Mouse (Mus musculus): Measurements from ENCODE around the gene Fbxo39. TPM values are rescaled to one million over a fixed set of nuclear protein-coding genes. Genes with fewer than 3 reads are reported as not detected.

The Fbxo39 gene
- polyA plus RNA-seq, 1 experiment from 2014 or later: not detected

DNA sequence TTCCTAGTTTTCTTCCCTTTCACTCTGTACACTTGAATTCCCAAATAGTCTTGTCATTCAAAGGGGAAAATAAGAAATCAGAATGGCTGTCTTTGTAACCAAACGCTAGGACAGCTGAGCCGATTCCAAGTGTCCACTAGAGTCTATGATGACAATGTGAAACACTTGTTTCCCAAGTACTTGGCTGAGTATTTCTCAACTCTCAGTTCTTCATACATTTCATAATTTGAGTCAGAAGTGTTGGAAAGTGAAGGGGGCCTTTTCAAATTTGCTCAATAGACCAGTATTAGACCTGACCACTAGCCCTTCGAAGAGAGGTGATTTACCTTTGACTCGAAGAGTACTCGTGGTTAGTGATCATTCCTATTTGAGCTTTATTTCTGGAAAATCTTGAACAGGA lies 50.3 kb downstream of the Fbxo39 start:
- Histone ChIP-seq H3K9me3 (ENCODE audit: control insufficient read depth, low read length) (no peaks in the 10 kb centered on the region), H3K4me1 (ENCODE audit: control insufficient read depth, insufficient read depth, low read length) (peaks cover 21% of the 10 kb centered on the region), H3K36me3 (ENCODE audit: control insufficient read depth, insufficient read depth, low read length) (no peaks in the 10 kb centered on the region), H3K27me3 (replicated peaks; ENCODE audit: control insufficient read depth, insufficient read depth, low read length) (no peaks in the 10 kb centered on the region), H3K27ac (replicated peaks; ENCODE audit: low read depth, low read length) (no peak overlapping the region), H3K4me2 (ENCODE audit: low read depth, low read length) (no peak overlapping the region), H3K4me3 (ENCODE audit: low read depth, low read length) (no peak overlapping the region), H3K9ac (ENCODE audit: low read depth, low read length) (no peak overlapping the region)
- ATAC-seq (ENCODE audit: low read depth) (no peak), DNase-seq (ENCODE audit: low spot score) (no peak)
- 95% methylated on average over 5 of the region's 5 CpGs for WGBS

DNA sequence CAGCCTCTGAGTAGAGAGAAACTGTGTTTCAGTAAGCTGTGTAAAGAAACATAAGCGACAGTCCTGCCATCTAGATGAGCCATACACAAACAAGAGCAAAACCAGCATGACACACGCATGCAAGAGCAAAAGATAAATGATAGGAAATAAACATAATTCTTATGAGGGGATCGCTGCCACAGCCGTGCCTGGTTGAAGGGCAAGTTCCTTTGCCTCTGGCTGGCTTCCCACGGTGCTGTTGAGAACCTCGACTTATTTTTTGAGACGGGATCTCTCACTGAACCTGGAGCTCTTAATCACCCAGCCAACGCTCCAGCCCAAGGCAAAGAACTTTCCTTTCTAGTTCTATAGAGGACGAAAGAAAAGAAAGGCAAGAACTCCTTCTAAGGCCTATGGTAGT lies 51.9 kb downstream of the Fbxo39 start:
- no peak for ATAC-seq (ENCODE audit: low read depth)
- no peaks in the 10 kb centered on the region for H3K36me3 ChIP-seq (ENCODE audit: control insufficient read depth, insufficient read depth, low read length)
- no peaks in the 10 kb centered on the region for H3K9me3 ChIP-seq (ENCODE audit: control insufficient read depth, low read length)
- no peak overlapping the region for H3K27ac ChIP-seq (replicated peaks; ENCODE audit: low read depth, low read length)
- H3K4me2 ChIP-seq (ENCODE audit: low read depth, low read length): no peak overlapping the region
- 86% methylated on average over 9 of the region's 9 CpGs for WGBS
- no peak for DNase-seq (ENCODE audit: low spot score)
- H3K4me1 ChIP-seq (ENCODE audit: control insufficient read depth, insufficient read depth, low read length): peaks cover 22% of the 10 kb centered on the region
- no peak overlapping the region for H3K4me3 ChIP-seq (ENCODE audit: low read depth, low read length)
- H3K27me3 ChIP-seq (replicated peaks; ENCODE audit: control insufficient read depth, insufficient read depth, low read length): no peaks in the 10 kb centered on the region
- H3K9ac ChIP-seq (ENCODE audit: low read depth, low read length): no peak overlapping the region

DNA sequence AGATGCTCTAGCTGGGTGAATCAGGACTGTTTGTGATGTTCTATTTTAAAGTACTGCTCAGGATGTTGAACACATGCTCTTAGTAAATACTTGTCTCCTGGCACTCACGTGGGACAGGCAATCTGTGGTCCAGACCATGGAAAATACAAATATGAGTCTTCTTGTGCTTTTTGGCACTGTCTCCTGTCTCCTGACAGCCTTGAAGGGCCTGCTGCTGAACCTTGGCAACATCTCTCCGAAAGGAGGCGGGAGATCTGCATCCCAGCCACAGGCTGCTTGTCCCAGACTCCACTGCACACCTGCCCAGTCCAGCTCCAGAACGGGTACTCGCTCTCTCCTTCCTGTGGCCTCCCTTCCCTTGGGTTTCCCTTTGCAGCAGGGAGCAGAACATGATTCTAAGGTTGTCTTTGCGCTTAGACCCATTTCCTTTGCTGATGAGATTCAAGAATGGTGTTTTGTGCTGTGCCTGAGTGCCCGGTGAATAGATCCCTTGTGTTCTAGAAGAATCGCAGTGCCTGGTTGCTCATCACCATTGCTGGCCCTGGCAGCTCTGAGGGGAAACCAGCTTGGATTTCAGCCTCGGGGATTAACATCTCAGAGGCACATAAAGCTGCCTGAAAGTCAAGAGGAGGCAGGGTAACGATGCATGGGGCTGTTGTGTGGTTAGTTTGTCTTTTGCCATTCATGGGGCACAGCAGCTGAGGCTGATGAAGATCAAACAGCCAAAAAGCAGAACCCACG lies 53.9 kb downstream of the Fbxo39 start:
- no peak overlapping the region for H3K4me2 ChIP-seq (ENCODE audit: low read depth, low read length)
- no peak overlapping the region for H3K27ac ChIP-seq (replicated peaks; ENCODE audit: low read depth, low read length)
- peak; percentile 76 for DNase-seq (ENCODE audit: low spot score)
- no peak overlapping the region for H3K4me3 ChIP-seq (ENCODE audit: low read depth, low read length)
- whole genome bisulfite sequencing: 27% methylated on average over 11 of the region's 11 CpGs
- H3K36me3 ChIP-seq (ENCODE audit: control insufficient read depth, insufficient read depth, low read length): no peaks in the 10 kb centered on the region
- no peaks in the 10 kb centered on the region for H3K27me3 ChIP-seq (replicated peaks; ENCODE audit: control insufficient read depth, insufficient read depth, low read length)
- no peak for ATAC-seq (ENCODE audit: low read depth)
- peaks cover 10% of the 10 kb centered on the region; the same call in 1 of the 2 replicates for H3K4me1 ChIP-seq (ENCODE audit: control insufficient read depth, insufficient read depth, low read length)
- H3K9ac ChIP-seq (ENCODE audit: low read depth, low read length): no peak overlapping the region
- H3K9me3 ChIP-seq (ENCODE audit: control insufficient read depth, low read length): no peaks in the 10 kb centered on the region

Other genes starting within 250 kb of the Fbxo39 start
- gene Pitpnm3, start 178.7 kb upstream of the Fbxo39 start, polyA plus RNA-seq (2014; fragmentation: Nextera tagmentation; extraction: Ambion mirVana): 0.89 and 0.96 TPM in 2 replicates
- 0.13 and 0.15 TPM in 2 replicates for gene Gm43951, start 107.6 kb upstream of the Fbxo39 start, polyA plus RNA-seq (2014; fragmentation: Nextera tagmentation; extraction: Ambion mirVana)
- gene 4933427D14Rik, start 107.0 kb upstream of the Fbxo39 start, polyA plus RNA-seq (2014; fragmentation: Nextera tagmentation; extraction: Ambion mirVana): 9.0 and 11.8 TPM in 2 replicates
- 197 and 203 TPM in 2 replicates for gene Txndc17, start 106.9 kb upstream of the Fbxo39 start, polyA plus RNA-seq (2014; fragmentation: Nextera tagmentation; extraction: Ambion mirVana)
- 40.6 and 42.0 TPM in 2 replicates for gene Med31, start 98.9 kb upstream of the Fbxo39 start, polyA plus RNA-seq (2014; fragmentation: Nextera tagmentation; extraction: Ambion mirVana)
- gene Slc13a5, start 47.2 kb upstream of the Fbxo39 start, polyA plus RNA-seq (2014; fragmentation: Nextera tagmentation; extraction: Ambion mirVana): 8.3 and 14.0 TPM in 2 replicates
- 3.2 TPM in 2 replicates for gene Xaf1, start 12.8 kb upstream of the Fbxo39 start, polyA plus RNA-seq (2014; fragmentation: Nextera tagmentation; extraction: Ambion mirVana)
- 6.2 and 12.5 TPM in 2 replicates for gene Tekt1, start 48.0 kb downstream of the Fbxo39 start, polyA plus RNA-seq (2014; fragmentation: Nextera tagmentation; extraction: Ambion mirVana)
- 24.8 and 26.7 TPM in 2 replicates for gene Smtnl2, start 97.3 kb downstream of the Fbxo39 start, polyA plus RNA-seq (2014; fragmentation: Nextera tagmentation; extraction: Ambion mirVana)
- 1.8 and 2.5 TPM in 2 replicates for gene Ggt6, start 121.1 kb downstream of the Fbxo39 start, polyA plus RNA-seq (2014; fragmentation: Nextera tagmentation; extraction: Ambion mirVana)
- 114 and 123 TPM in 2 replicates for gene Mybbp1a, start 126.9 kb downstream of the Fbxo39 start, polyA plus RNA-seq (2014; fragmentation: Nextera tagmentation; extraction: Ambion mirVana)
- gene Spns2, start 175.5 kb downstream of the Fbxo39 start, polyA plus RNA-seq (2014; fragmentation: Nextera tagmentation; extraction: Ambion mirVana): 6.0 and 9.5 TPM in 2 replicates
- gene Spns3, start 236.1 kb downstream of the Fbxo39 start, polyA plus RNA-seq (2014; fragmentation: Nextera tagmentation; extraction: Ambion mirVana): 0.18 and 0.54 TPM in 2 replicates